Mouse (Mus musculus) embryonic facial prominence, embryonic 14.5 days (tissue): ENCODE data around the gene Tmod4. TPM values are rescaled to one million over a fixed set of nuclear protein-coding genes. Genes with fewer than 3 reads are reported as not detected.
"Not testable (repeated sequence)": the region's sequence is repeated elsewhere in the genome, so short reads cannot be mapped to it uniquely, and the experiment has no call there.

ENCODE experiments used
- ATAC-seq: fragments of 200-750 bp; cut with Nextera tagmentation; 2 replicates; pipeline ENCODE4 v1.8.0; 2017; ENCODE audit warnings: low read depth, moderate number of reproducible peaks, moderate TSS enrichment
- DNase-seq: peaks from one replicate; pipeline ENCODE4 v3.0.0-alpha.2; 2015; ENCODE audit warnings: low spot score
- H3K27ac ChIP-seq: fragments of 300-500 bp; sonication (generic); replicated peaks from 2 replicates; pipeline ENCODE4 v1.5.1; 2014; ENCODE audit warnings: low read depth, mild to moderate bottlenecking, low read length, moderate library complexity
- H3K27me3 ChIP-seq: fragments of 300-500 bp; sonication (generic); replicated peaks from 2 replicates; pipeline ENCODE4 v1.6.1; 2014; ENCODE audit warnings: low read length; ENCODE audit not compliant: control insufficient read depth, insufficient read depth
- H3K36me3 ChIP-seq: fragments of 300-500 bp; sonication (generic); 2 replicates; pipeline ENCODE4 v1.6.1; 2014; ENCODE audit warnings: low read length, mixed read lengths; ENCODE audit not compliant: control insufficient read depth, insufficient read depth
- H3K4me1 ChIP-seq: fragments of 300-500 bp; sonication (generic); 2 replicates; pipeline ENCODE4 v1.6.1; 2014; ENCODE audit warnings: antibody characterized with exemption, low read length; ENCODE audit not compliant: control insufficient read depth, insufficient read depth
- H3K4me2 ChIP-seq: fragments of 300-500 bp; sonication (generic); 2 replicates; pipeline ENCODE4 v1.6.1; 2014; ENCODE audit warnings: low read depth, mild to moderate bottlenecking, low read length, moderate library complexity, mixed read lengths
- H3K4me3 ChIP-seq: fragments of 300-500 bp; sonication (generic); 2 replicates; pipeline ENCODE4 v1.5.1; 2014; ENCODE audit warnings: low read depth, mild to moderate bottlenecking, low read length
- H3K9ac ChIP-seq: fragments of 300-500 bp; sonication (generic); 2 replicates; pipeline ENCODE4 v1.6.1; 2014; ENCODE audit warnings: low read depth, mild to moderate bottlenecking, low read length, moderate library complexity, mixed read lengths
- H3K9me3 ChIP-seq: fragments of 300-500 bp; sonication (generic); 2 replicates; pipeline ENCODE4 v1.6.1; 2016; ENCODE audit warnings: low read length; ENCODE audit not compliant: control insufficient read depth
- WGBS: fragments of 180-500 bp; shearing (Covaris S2); extraction: QIAGEN DNeasy Blood & Tissue Kit; methylation state at CpG from one replicate; pipeline ENCODE4 v1.1.7; 2014; 5-methylcytosine and 5-hydroxymethylcytosine counted together
- polyA plus RNA-seq: library from polyadenylated mRNA; unstranded; fragments of >200 nt; fragmentation: Nextera tagmentation; extraction: Ambion mirVana; gene quantifications from 2 replicates; pipeline ENCODE4 v1.2.1, GENCODE M21; 2014

Gene Tmod4
- polyA plus RNA-seq, 1 experiment from 2014 or later = 9.7 TPM

- peak within 1 kb of the TSS; percentile 77 for H3K9ac ChIP-seq
- peak; percentile 97 for DNase-seq
- peak; percentile 79 for ATAC-seq
- H3K27me3 ChIP-seq = no peaks in the 10 kb centered on the region
- peaks cover 15% of the 10 kb centered on the region for H3K36me3 ChIP-seq
- peak within 1 kb of the TSS; percentile 94 for H3K27ac ChIP-seq
- H3K4me1 ChIP-seq = peaks cover 11% of the 10 kb centered on the region
- no peaks in the 10 kb centered on the region for H3K9me3 ChIP-seq
- peak within 1 kb of the TSS; percentile 52 for H3K4me2 ChIP-seq
- H3K4me3 ChIP-seq = peak within 1 kb of the TSS; percentile 60
- 1% methylated on average over 44 of the region's 54 CpGs for WGBS
Observed at GRCm38 (mm10) chr3:95110911-95111726, 13.2 kb upstream of the Tmod4 start, which contains the start of gene Vps72. Vps72 (plus strand) TSS chr3:95111022.

GRCm38 (mm10) chr3:95112760-95113159, 11.5 kb upstream of the Tmod4 start:
- ATAC-seq (no peak), DNase-seq (no peak)
- H3K27me3 ChIP-seq = no peaks in the 10 kb centered on the region
- H3K36me3 ChIP-seq = peaks cover 27% of the 10 kb centered on the region
- peak overlapping the region; percentile 52; the same call in 1 of the 2 replicates for H3K4me2 ChIP-seq
- no peak overlapping the region; the same call in 1 of the 2 replicates for H3K9ac ChIP-seq
- no peaks in the 10 kb centered on the region for H3K9me3 ChIP-seq
- no peak overlapping the region for H3K4me3 ChIP-seq
- H3K4me1 ChIP-seq = peaks cover 11% of the 10 kb centered on the region
- H3K27ac ChIP-seq = no peak overlapping the region
- WGBS = 81% methylated on average over 1 of the region's 1 CpGs

- DNase-seq (no peak), ATAC-seq (no peak)
- Histone ChIP-seq H3K4me3 (no peak overlapping the region), H3K9me3 (no peaks in the 10 kb centered on the region), H3K27ac (no peak overlapping the region), H3K27me3 (no peaks in the 10 kb centered on the region), H3K9ac (no peak overlapping the region), H3K4me2 (no peak overlapping the region), H3K4me1 (peaks cover under 1% of the 10 kb centered on the region; the same call in 1 of the 2 replicates), H3K36me3 (peaks cover 76% of the 10 kb centered on the region)
- WGBS = 91% methylated on average over 2 of the region's 2 CpGs
Observed at GRCm38 (mm10) chr3:95117751-95118150, 6.5 kb upstream of the Tmod4 start.

- H3K4me2 ChIP-seq = no peak overlapping the region
- 72% methylated on average over 6 of the region's 6 CpGs for WGBS
- DNase-seq (peak; percentile 20), ATAC-seq (no peak)
- H3K9ac ChIP-seq = no peak overlapping the region
- peaks cover 7% of the 10 kb centered on the region for H3K4me1 ChIP-seq
- H3K9me3 ChIP-seq = no peaks in the 10 kb centered on the region
- H3K36me3 ChIP-seq = peaks cover 64% of the 10 kb centered on the region
- no peaks in the 10 kb centered on the region for H3K27me3 ChIP-seq
- H3K27ac ChIP-seq = 0 out of 2 replicates have a peak overlapping the region, but pooled peaks have one; percentile 39
- H3K4me3 ChIP-seq = no peak overlapping the region
Observed at GRCm38 (mm10) chr3:95121580-95121979, 2.7 kb upstream of the Tmod4 start.

GRCm38 (mm10) chr3:95124972-95125371, 696 bp downstream of the Tmod4 start:
- H3K27me3 ChIP-seq = no peaks in the 10 kb centered on the region
- H3K27ac ChIP-seq = peak overlapping the region; percentile 65
- 16% methylated on average over 5 of the region's 5 CpGs for WGBS
- no peak overlapping the region for H3K4me2 ChIP-seq
- DNase-seq (peak; percentile 86), ATAC-seq (peak; percentile 65)
- peaks cover 41% of the 10 kb centered on the region for H3K36me3 ChIP-seq
- no peak overlapping the region for H3K9ac ChIP-seq
- peaks cover 7% of the 10 kb centered on the region for H3K4me1 ChIP-seq
- no peaks in the 10 kb centered on the region for H3K9me3 ChIP-seq
- no peak overlapping the region for H3K4me3 ChIP-seq

- H3K9ac ChIP-seq = no peak overlapping the region
Observed at GRCm38 (mm10) chr3:95129226-95129651, 5.0 kb downstream of the Tmod4 start.

GRCm38 (mm10) chr3:95130081-95130480, 5.8 kb downstream of the Tmod4 start:
- no peak overlapping the region for H3K4me3 ChIP-seq
- peaks cover 6% of the 10 kb centered on the region for H3K4me1 ChIP-seq
- no peak overlapping the region for H3K9ac ChIP-seq
- DNase-seq (no peak), ATAC-seq (no peak)
- peaks cover 14% of the 10 kb centered on the region; the same call in 1 of the 2 replicates for H3K36me3 ChIP-seq
- no peak overlapping the region for H3K4me2 ChIP-seq
- WGBS = 83% methylated on average over 5 of the region's 5 CpGs
- no peaks in the 10 kb centered on the region for H3K9me3 ChIP-seq
- H3K27me3 ChIP-seq = no peaks in the 10 kb centered on the region
- H3K27ac ChIP-seq = no peak overlapping the region

More at GRCm38 (mm10) chr3:95129226-95129651, 5.0 kb downstream of the Tmod4 start:
- Histone ChIP-seq H3K27me3 (no peaks in the 10 kb centered on the region), H3K9me3 (no peaks in the 10 kb centered on the region), H3K27ac (no peak overlapping the region), H3K4me2 (no peak overlapping the region), H3K4me3 (no peak overlapping the region), H3K4me1 (peaks cover 7% of the 10 kb centered on the region), H3K36me3 (peaks cover 14% of the 10 kb centered on the region; the same call in 1 of the 2 replicates)
- DNase-seq (no peak), ATAC-seq (no peak)
- WGBS = 60% methylated on average over 6 of the region's 6 CpGs

- WGBS = 83% methylated on average over 2 of the region's 2 CpGs
- not testable (repeated sequence) for H3K9ac ChIP-seq, H3K27ac ChIP-seq, ATAC-seq, H3K9me3 ChIP-seq, H3K4me2 ChIP-seq, DNase-seq, H3K27me3 ChIP-seq, H3K4me3 ChIP-seq
- Histone ChIP-seq H3K36me3 (peaks cover 14% of the 10 kb centered on the region; the same call in 1 of the 2 replicates), H3K4me1 (peaks cover 11% of the 10 kb centered on the region)
Observed at GRCm38 (mm10) chr3:95132389-95132788, 8.1 kb downstream of the Tmod4 start.
